Mouse (Mus musculus) lung, postnatal 0 days (tissue): ENCODE measurements at regions not wholly inside any gene's neighbourhood (a gene's known extent, or its start where the extent isn't known, plus 50 kb on each side); places are given as distances from the start of the nearest gene placed in this dataset.

ENCODE experiments used
- CTCF ChIP-seq: IDR thresholded peaks from 2 replicates; pipeline ENCODE4 v1.5.1; 2016; ENCODE audit warnings: antibody characterized with exemption, mild to moderate bottlenecking
- EP300 ChIP-seq: IDR thresholded peaks from 2 replicates; pipeline ENCODE4 v1.6.1; 2016; ENCODE audit warnings: antibody characterized with exemption, mild to moderate bottlenecking, control low read depth

- TF ChIP-seq CTCF (no peak), EP300 (no peak)
Observed at GRCm38 (mm10) chr5:82966180-82966579, 388.8 kb downstream of the Tecrl start.
